Mouse (Mus musculus): ENCODE results near the gene Mmd.
A peak's percentile ranks its signal among the peaks of the same experiment; 100 is the strongest.

The Mmd gene

DNA sequence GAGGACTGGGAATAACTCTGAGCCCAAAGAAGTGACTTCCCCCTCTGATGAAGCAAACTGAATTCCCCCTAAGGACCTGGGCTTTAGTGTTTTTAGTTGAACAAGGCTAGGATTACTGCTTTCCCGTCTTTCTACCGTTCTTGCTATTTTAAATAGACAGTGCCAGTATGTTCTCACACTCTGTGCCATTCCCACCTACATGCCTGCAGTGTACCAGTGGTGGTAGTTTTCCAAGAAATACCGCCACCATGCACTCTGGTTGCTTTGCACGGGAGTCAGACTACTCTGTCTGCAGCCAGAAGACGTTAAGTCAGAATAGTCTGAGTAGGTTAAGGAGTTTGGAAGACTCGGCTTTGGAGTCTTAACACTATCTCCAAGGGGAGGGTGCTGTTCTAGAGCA, 34.3 kb downstream of the Mmd start:
- DNase-seq (ENCODE audit: low spot score) = no peak

DNA sequence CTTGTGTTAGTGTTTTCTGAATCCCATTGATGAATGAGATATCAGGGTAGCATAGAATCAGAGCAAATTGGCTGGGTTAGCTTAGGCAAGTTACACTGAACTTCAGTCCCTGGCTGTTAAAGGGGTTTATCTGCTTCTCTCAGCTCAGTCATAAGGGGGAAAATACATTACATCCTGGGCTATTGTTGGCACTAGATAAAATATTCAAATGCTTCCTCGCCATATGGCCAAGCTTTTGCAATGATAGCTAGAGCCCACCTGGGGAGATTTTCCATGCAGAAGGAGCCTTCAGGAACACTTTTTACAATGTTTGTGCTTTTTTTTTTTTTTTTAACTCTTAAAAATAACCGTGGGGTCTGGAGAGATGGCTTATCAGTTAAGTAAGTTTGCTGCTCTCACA, 34.8 kb downstream of the Mmd start:
- no peak for DNase-seq (ENCODE audit: low spot score)

- no peak for DNase-seq (ENCODE audit: low spot score)
Measured at GRCm38 (mm10) chr11:90284623-90285022, 35.4 kb downstream of the Mmd start.

GRCm38 (mm10) chr11:90286550-90287154, 37.4 kb downstream of the Mmd start:
- DNase-seq (ENCODE audit: low spot score) = no peak

GRCm38 (mm10) chr11:90291156-90291555, 41.9 kb downstream of the Mmd start:
- DNase-seq (ENCODE audit: low spot score) = no peak

DNA sequence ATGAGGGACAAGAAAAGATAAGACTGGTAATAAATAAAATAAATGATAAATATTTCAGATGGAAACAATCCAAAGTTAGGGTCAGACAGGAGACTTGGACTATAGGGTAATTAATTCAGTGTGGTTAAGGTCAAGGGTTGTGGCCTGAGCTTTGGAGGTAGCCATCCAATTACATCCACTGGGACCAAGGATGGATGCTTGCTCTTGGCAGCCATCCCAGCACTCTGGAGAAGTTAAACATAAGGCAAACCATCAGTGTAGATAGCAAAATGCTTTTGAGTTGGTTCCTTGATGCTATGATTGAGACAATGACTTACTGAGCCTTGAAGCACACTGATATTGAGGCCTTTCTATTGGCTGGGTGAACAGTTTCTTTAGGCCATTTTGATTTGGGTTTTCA, 43.5 kb downstream of the Mmd start:
- DNase-seq (ENCODE audit: low spot score) = no peak

- no peak for DNase-seq (ENCODE audit: low spot score)
Measured at GRCm38 (mm10) chr11:90294622-90295021, 45.4 kb downstream of the Mmd start.

GRCm38 (mm10) chr11:90306067-90306466, 56.8 kb downstream of the Mmd start:
- DNase-seq (ENCODE audit: low spot score) = no peak

- DNase-seq (ENCODE audit: low spot score) = peak; percentile 2
Measured at GRCm38 (mm10) chr11:90306993-90307392, 57.7 kb downstream of the Mmd start.

DNA sequence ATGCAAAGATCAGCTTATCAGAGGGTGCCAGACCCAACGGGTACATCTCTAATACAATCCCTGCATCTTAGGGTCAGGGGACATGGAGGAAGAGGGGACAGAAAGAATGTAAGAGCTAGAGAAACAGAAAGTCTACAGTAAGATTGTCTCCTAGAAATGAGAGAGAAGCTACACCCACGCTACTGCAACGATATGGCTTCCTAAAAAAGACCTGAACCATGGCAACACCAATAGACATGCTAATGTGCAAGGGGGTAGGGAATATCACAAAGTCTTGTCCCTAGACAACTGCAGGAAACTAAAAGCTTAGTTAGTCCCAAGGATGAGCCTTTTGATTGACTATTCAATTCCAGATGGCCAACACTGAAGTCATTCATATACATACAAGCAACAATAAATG, 65.3 kb downstream of the Mmd start:
- no peak for DNase-seq (ENCODE audit: low spot score)

GRCm38 (mm10) chr11:90317482-90317881, 68.2 kb downstream of the Mmd start:
- DNase-seq (ENCODE audit: low spot score) = no peak

GRCm38 (mm10) chr11:90320922-90321321, 71.7 kb downstream of the Mmd start:
- no peak for DNase-seq (ENCODE audit: low spot score)

DNA sequence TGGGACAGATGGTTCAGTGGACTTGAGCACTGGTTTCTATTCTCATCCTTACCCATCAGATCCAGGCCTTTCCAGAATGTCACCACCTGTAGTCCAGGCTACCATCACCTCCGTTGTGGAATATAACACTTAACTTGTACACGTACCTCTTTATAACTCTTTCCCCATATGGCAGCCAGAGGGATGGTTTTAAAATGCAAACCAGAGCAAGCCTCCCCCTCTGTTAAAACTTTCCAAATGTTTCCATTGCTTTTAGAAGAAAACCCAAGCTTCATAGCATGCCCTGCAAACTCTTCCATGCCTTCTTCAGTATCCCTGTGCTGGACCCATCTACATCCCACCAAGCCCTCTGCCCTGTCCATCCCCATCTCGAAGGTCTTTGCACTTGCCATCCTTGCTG, 75.3 kb downstream of the Mmd start:
- DNase-seq (ENCODE audit: low spot score) = no peak

- DNase-seq (ENCODE audit: low spot score) = no peak
Measured at GRCm38 (mm10) chr11:90326146-90326545, 76.9 kb downstream of the Mmd start.

DNA sequence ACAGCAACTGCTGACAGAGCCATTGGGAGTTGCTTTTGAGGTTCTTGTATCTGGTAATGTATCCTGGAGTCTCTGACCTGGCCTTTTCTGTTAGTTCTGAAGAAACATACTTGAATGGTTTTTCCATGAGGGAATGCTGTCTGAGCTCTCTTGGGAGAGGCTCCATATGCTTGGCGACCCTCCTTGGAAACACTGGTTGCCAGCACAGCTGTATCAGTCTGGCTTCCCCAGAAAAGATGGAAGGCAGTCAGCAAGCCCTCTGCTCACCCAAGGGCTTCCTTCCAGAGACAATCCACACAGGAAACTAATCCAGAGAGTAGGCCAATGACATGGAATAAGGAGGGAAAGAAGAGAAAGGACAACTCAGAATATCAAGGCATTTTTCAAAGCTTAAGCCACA, 77.6 kb downstream of the Mmd start:
- no peak for DNase-seq (ENCODE audit: low spot score)
